Mouse (Mus musculus): ENCODE data around the gene Angptl2. TPM values are rescaled to one million over a fixed set of nuclear protein-coding genes. Genes with fewer than 3 reads are reported as not detected.

The Angptl2 gene
- polyA plus RNA-seq, 1 experiment from 2014 or later = 5.6 TPM

- Histone ChIP-seq H3K27me3 (ENCODE audit: control insufficient read depth, insufficient read depth, low read depth, low read length) (no peaks in the 10 kb centered on the region), H3K4me3 (ENCODE audit: low read depth, low read length) (no peak overlapping the region), H3K9ac (ENCODE audit: low read depth, low read length) (no peak overlapping the region), H3K27ac (ENCODE audit: low read length) (no peak overlapping the region), H3K4me1 (ENCODE audit: control insufficient read depth, low read depth, low read length) (no peaks in the 10 kb centered on the region), H3K4me2 (ENCODE audit: low read depth, low read length) (no peak overlapping the region), H3K36me3 (ENCODE audit: control insufficient read depth, insufficient read depth) (no peaks in the 10 kb centered on the region), H3K9me3 (replicated peaks; ENCODE audit: control insufficient read depth, low read length) (no peaks in the 10 kb centered on the region)
- WGBS (ENCODE audit: insufficient replicate concordance) = 51% methylated on average over 2 of the region's 2 CpGs
- ATAC-seq (ENCODE audit: low read depth) = no peak
Observed at GRCm38 (mm10) chr2:33187874-33188273, 28.0 kb upstream of the Angptl2 start.

- WGBS (ENCODE audit: insufficient replicate concordance) = 61% methylated on average over 6 of the region's 6 CpGs
- no peak overlapping the region for H3K27ac ChIP-seq (ENCODE audit: low read length)
- ATAC-seq (ENCODE audit: low read depth) = no peak
- H3K4me1 ChIP-seq (ENCODE audit: control insufficient read depth, low read depth, low read length) = no peaks in the 10 kb centered on the region
- no peak overlapping the region for H3K4me3 ChIP-seq (ENCODE audit: low read depth, low read length)
- no peak overlapping the region for H3K4me2 ChIP-seq (ENCODE audit: low read depth, low read length)
- no peaks in the 10 kb centered on the region for H3K9me3 ChIP-seq (replicated peaks; ENCODE audit: control insufficient read depth, low read length)
- H3K36me3 ChIP-seq (ENCODE audit: control insufficient read depth, insufficient read depth) = no peaks in the 10 kb centered on the region
- no peak overlapping the region for H3K9ac ChIP-seq (ENCODE audit: low read depth, low read length)
- H3K27me3 ChIP-seq (ENCODE audit: control insufficient read depth, insufficient read depth, low read depth, low read length) = no peaks in the 10 kb centered on the region
Observed at GRCm38 (mm10) chr2:33188925-33189670, 26.8 kb upstream of the Angptl2 start.

GRCm38 (mm10) chr2:33189976-33190375, 25.9 kb upstream of the Angptl2 start:
- WGBS (ENCODE audit: insufficient replicate concordance) = 81% methylated on average over 3 of the region's 3 CpGs
- H3K27me3 ChIP-seq (ENCODE audit: control insufficient read depth, insufficient read depth, low read depth, low read length) = no peaks in the 10 kb centered on the region
- H3K36me3 ChIP-seq (ENCODE audit: control insufficient read depth, insufficient read depth) = no peaks in the 10 kb centered on the region
- no peak for ATAC-seq (ENCODE audit: low read depth)
- H3K9me3 ChIP-seq (replicated peaks; ENCODE audit: control insufficient read depth, low read length) = no peaks in the 10 kb centered on the region
- no peak overlapping the region for H3K4me2 ChIP-seq (ENCODE audit: low read depth, low read length)
- no peak overlapping the region for H3K9ac ChIP-seq (ENCODE audit: low read depth, low read length)
- no peaks in the 10 kb centered on the region for H3K4me1 ChIP-seq (ENCODE audit: control insufficient read depth, low read depth, low read length)
- no peak overlapping the region for H3K4me3 ChIP-seq (ENCODE audit: low read depth, low read length)
- no peak overlapping the region for H3K27ac ChIP-seq (ENCODE audit: low read length)

- ATAC-seq (ENCODE audit: low read depth) = peak; percentile 58
- Histone ChIP-seq H3K9ac (ENCODE audit: low read depth, low read length) (no peak overlapping the region), H3K4me3 (ENCODE audit: low read depth, low read length) (no peak overlapping the region), H3K27me3 (ENCODE audit: control insufficient read depth, insufficient read depth, low read depth, low read length) (no peaks in the 10 kb centered on the region), H3K27ac (ENCODE audit: low read length) (no peak overlapping the region), H3K36me3 (ENCODE audit: control insufficient read depth, insufficient read depth) (no peaks in the 10 kb centered on the region), H3K4me2 (ENCODE audit: low read depth, low read length) (no peak overlapping the region), H3K4me1 (ENCODE audit: control insufficient read depth, low read depth, low read length) (peaks cover 11% of the 10 kb centered on the region), H3K9me3 (replicated peaks; ENCODE audit: control insufficient read depth, low read length) (no peaks in the 10 kb centered on the region)
- 56% methylated on average over 14 of the region's 14 CpGs for WGBS (ENCODE audit: insufficient replicate concordance)
Observed at GRCm38 (mm10) chr2:33200368-33201068, 15.4 kb upstream of the Angptl2 start.

- Histone ChIP-seq H3K36me3 (ENCODE audit: control insufficient read depth, insufficient read depth) (no peaks in the 10 kb centered on the region), H3K9ac (ENCODE audit: low read depth, low read length) (no peak overlapping the region), H3K27ac (ENCODE audit: low read length) (no peak overlapping the region), H3K9me3 (replicated peaks; ENCODE audit: control insufficient read depth, low read length) (no peaks in the 10 kb centered on the region), H3K4me3 (ENCODE audit: low read depth, low read length) (no peak overlapping the region), H3K4me2 (ENCODE audit: low read depth, low read length) (no peak overlapping the region), H3K27me3 (ENCODE audit: control insufficient read depth, insufficient read depth, low read depth, low read length) (no peaks in the 10 kb centered on the region), H3K4me1 (ENCODE audit: control insufficient read depth, low read depth, low read length) (peaks cover 11% of the 10 kb centered on the region)
- no peak for ATAC-seq (ENCODE audit: low read depth)
- 40% methylated on average over 6 of the region's 6 CpGs for WGBS (ENCODE audit: insufficient replicate concordance)
Observed at GRCm38 (mm10) chr2:33203284-33203683, 12.6 kb upstream of the Angptl2 start.

GRCm38 (mm10) chr2:33204980-33205379, 10.9 kb upstream of the Angptl2 start:
- Histone ChIP-seq H3K4me1 (ENCODE audit: control insufficient read depth, low read depth, low read length) (peaks cover 11% of the 10 kb centered on the region), H3K4me2 (ENCODE audit: low read depth, low read length) (no peak overlapping the region), H3K9ac (ENCODE audit: low read depth, low read length) (no peak overlapping the region), H3K27me3 (ENCODE audit: control insufficient read depth, insufficient read depth, low read depth, low read length) (no peaks in the 10 kb centered on the region), H3K9me3 (replicated peaks; ENCODE audit: control insufficient read depth, low read length) (no peaks in the 10 kb centered on the region), H3K4me3 (ENCODE audit: low read depth, low read length) (no peak overlapping the region), H3K27ac (ENCODE audit: low read length) (no peak overlapping the region), H3K36me3 (ENCODE audit: control insufficient read depth, insufficient read depth) (no peaks in the 10 kb centered on the region)
- 42% methylated on average over 5 of the region's 5 CpGs for WGBS (ENCODE audit: insufficient replicate concordance)
- no peak for ATAC-seq (ENCODE audit: low read depth)

- H3K4me1 ChIP-seq (ENCODE audit: control insufficient read depth, low read depth, low read length) = peaks cover 7% of the 10 kb centered on the region
- no peaks in the 10 kb centered on the region for H3K9me3 ChIP-seq (replicated peaks; ENCODE audit: control insufficient read depth, low read length)
- no peak overlapping the region for H3K4me3 ChIP-seq (ENCODE audit: low read depth, low read length)
- no peak overlapping the region for H3K27ac ChIP-seq (ENCODE audit: low read length)
- H3K27me3 ChIP-seq (ENCODE audit: control insufficient read depth, insufficient read depth, low read depth, low read length) = no peaks in the 10 kb centered on the region
- H3K9ac ChIP-seq (ENCODE audit: low read depth, low read length) = no peak overlapping the region
- no peaks in the 10 kb centered on the region for H3K36me3 ChIP-seq (ENCODE audit: control insufficient read depth, insufficient read depth)
- H3K4me2 ChIP-seq (ENCODE audit: low read depth, low read length) = no peak overlapping the region
- ATAC-seq (ENCODE audit: low read depth) = no peak
- WGBS (ENCODE audit: insufficient replicate concordance) = 51% methylated on average over 14 of the region's 14 CpGs
Observed at GRCm38 (mm10) chr2:33205939-33206525, 9.8 kb upstream of the Angptl2 start.

- H3K36me3 ChIP-seq (ENCODE audit: control insufficient read depth, insufficient read depth) = no peaks in the 10 kb centered on the region
- H3K4me1 ChIP-seq (ENCODE audit: control insufficient read depth, low read depth, low read length) = peaks cover 6% of the 10 kb centered on the region
- H3K9me3 ChIP-seq (replicated peaks; ENCODE audit: control insufficient read depth, low read length) = no peaks in the 10 kb centered on the region
- WGBS (ENCODE audit: insufficient replicate concordance) = 45% methylated on average over 4 of the region's 4 CpGs
- H3K4me2 ChIP-seq (ENCODE audit: low read depth, low read length) = no peak overlapping the region
- H3K27ac ChIP-seq (ENCODE audit: low read length) = no peak overlapping the region
- no peak for ATAC-seq (ENCODE audit: low read depth)
- H3K4me3 ChIP-seq (ENCODE audit: low read depth, low read length) = no peak overlapping the region
- no peak overlapping the region for H3K9ac ChIP-seq (ENCODE audit: low read depth, low read length)
- no peaks in the 10 kb centered on the region for H3K27me3 ChIP-seq (ENCODE audit: control insufficient read depth, insufficient read depth, low read depth, low read length)
Observed at GRCm38 (mm10) chr2:33207069-33207468, 8.8 kb upstream of the Angptl2 start.

GRCm38 (mm10) chr2:33208134-33208533, 7.7 kb upstream of the Angptl2 start:
- Histone ChIP-seq H3K36me3 (ENCODE audit: control insufficient read depth, insufficient read depth) (no peaks in the 10 kb centered on the region), H3K9me3 (replicated peaks; ENCODE audit: control insufficient read depth, low read length) (no peaks in the 10 kb centered on the region), H3K27ac (ENCODE audit: low read length) (no peak overlapping the region), H3K9ac (ENCODE audit: low read depth, low read length) (no peak overlapping the region), H3K4me1 (ENCODE audit: control insufficient read depth, low read depth, low read length) (peaks cover 8% of the 10 kb centered on the region), H3K27me3 (ENCODE audit: control insufficient read depth, insufficient read depth, low read depth, low read length) (no peaks in the 10 kb centered on the region), H3K4me3 (ENCODE audit: low read depth, low read length) (no peak overlapping the region), H3K4me2 (ENCODE audit: low read depth, low read length) (no peak overlapping the region)
- ATAC-seq (ENCODE audit: low read depth) = no peak
- WGBS (ENCODE audit: insufficient replicate concordance) = 54% methylated on average over 5 of the region's 5 CpGs
